ENCODE assay signal across 8 mouse cellular contexts in genomic region chr2:128324256-128325096, GRCm38 (mm10).
DNase-seq lines count a peak whose midpoint lies in the region; ATAC-seq and TF ChIP-seq lines count a peak whose summit lies in the region.

No protein-coding gene starts in this region.

- POLR2A ChIA-PET in Patski (lab: Charles Lee), result interaction anchor here (0.5 to 0.6 kb wide), 2 partner anchors 11 to 495 kb away, joined by 3 to 4 read pairs; no protein-coding TSS in a partner anchor

- CTCF ChIA-PET in Patski (lab: Charles Lee), result interaction anchor here (1.1 kb wide), 1 partner anchor 11 kb away, joined by 3 read pairs; no protein-coding TSS in a partner anchor

- peaks cover 3% of the 10 kb centered on the region for H3K79me2 ChIP-seq in myocyte (ENCODE audit: control insufficient read depth, insufficient read depth)

- intact Hi-C loops in gastrocnemius, postnatal 14 days (cut with DNase I; ENCODE audit: low total_unique reads), result no loop called here

- H3K4me3 ChIP-seq in hindbrain, embryonic 10.5 days, result no peak overlapping the region
- H3K4me3 ChIP-seq in hindbrain, embryonic 11.5 days (ENCODE audit: low read depth, low read length), result no peak overlapping the region
- no peak overlapping the region for H3K4me3 ChIP-seq in intestine, embryonic 14.5 days (ENCODE audit: low read depth, low read length)
- no peak overlapping the region for H3K4me3 ChIP-seq in myocyte

- H3K9me3 ChIP-seq in hindbrain, embryonic 10.5 days, result no peaks in the 10 kb centered on the region
- H3K9me3 ChIP-seq in hindbrain, embryonic 11.5 days (ENCODE audit: control insufficient read depth, low read length), result no peaks in the 10 kb centered on the region
- no peaks in the 10 kb centered on the region for H3K9me3 ChIP-seq in intestine, embryonic 14.5 days (ENCODE audit: control insufficient read depth, low read length)

- 0 out of 2 replicates have a peak, but pooled peaks cover 3% of the 10 kb centered on the region for H3K27me3 ChIP-seq in hindbrain, embryonic 10.5 days (ENCODE audit: insufficient read depth, poor library complexity, severe bottlenecking)
- H3K27me3 ChIP-seq in hindbrain, embryonic 11.5 days (ENCODE audit: control insufficient read depth, insufficient read depth, low read length), result no peaks in the 10 kb centered on the region
- H3K27me3 ChIP-seq in Patski (no peaks in the 10 kb centered on the region), myocyte (ENCODE audit: control insufficient read depth, insufficient read depth, insufficient read length) (no peaks in the 10 kb centered on the region)
- no peaks in the 10 kb centered on the region for H3K27me3 ChIP-seq in intestine, embryonic 14.5 days (replicated peaks; ENCODE audit: control insufficient read depth, insufficient read depth, low read length)

- in situ Hi-C loops in Patski (cut with MboI; ENCODE audit: low pct_unique_long_range_greater_than_20kb), result no loop called here

- peak; percentile 35 for DNase-seq in hindbrain, embryonic 10.5 days (ENCODE audit: low spot score)
- DNase-seq in hindbrain, embryonic 11.5 days (ENCODE audit: low spot score), result no peak
- peak; percentile 55 for DNase-seq in Patski (ENCODE audit: low read depth, low spot score)
- DNase-seq in gastrocnemius, postnatal 14 days, result peak; percentile 81
- peak; percentile 76 for DNase-seq in intestine, embryonic 14.5 days (ENCODE audit: low spot score)
- no peak for DNase-seq in cerebellum, adult 18-20 months

- peak overlapping the region; percentile 56; the same call in 1 of the 2 replicates for H3K27ac ChIP-seq in hindbrain, embryonic 10.5 days
- H3K27ac ChIP-seq in hindbrain, embryonic 11.5 days (ENCODE audit: low read depth, low read length), result no peak overlapping the region
- peak overlapping the region; percentile 24 for H3K27ac ChIP-seq in intestine, embryonic 14.5 days (ENCODE audit: low read depth)

- no peak for TF ChIP-seq CTCF in Patski (IDR thresholded peaks at IDR 0.05)

- no peak overlapping the region for H3K4me2 ChIP-seq in hindbrain, embryonic 11.5 days (replicated peaks; ENCODE audit: low read depth, low read length)
- H3K4me2 ChIP-seq in intestine, embryonic 14.5 days (ENCODE audit: low read length), result peak overlapping the region; percentile 26
- peak overlapping the region; percentile 63 for H3K4me2 ChIP-seq in myocyte (ENCODE audit: low read depth)

- H3ac ChIP-seq in myocyte (ENCODE audit: control insufficient read depth, insufficient read length), result no peak overlapping the region

- peaks cover 29% of the 10 kb centered on the region for H3K4me1 ChIP-seq in hindbrain, embryonic 10.5 days (replicated peaks)
- 0 out of 2 replicates have a peak, but pooled peaks cover 3% of the 10 kb centered on the region for H3K4me1 ChIP-seq in hindbrain, embryonic 11.5 days (replicated peaks; ENCODE audit: control insufficient read depth, insufficient read depth, low read length)
- peaks cover 13% of the 10 kb centered on the region for H3K4me1 ChIP-seq in intestine, embryonic 14.5 days (replicated peaks; ENCODE audit: control insufficient read depth, insufficient read depth, low read length)

- H3K36me3 ChIP-seq in hindbrain, embryonic 10.5 days, result no peaks in the 10 kb centered on the region
- no peaks in the 10 kb centered on the region for H3K36me3 ChIP-seq in hindbrain, embryonic 11.5 days (ENCODE audit: control insufficient read depth, insufficient read depth, low read length)
- H3K36me3 ChIP-seq in intestine, embryonic 14.5 days (ENCODE audit: control insufficient read depth, insufficient read depth, low read length), result no peaks in the 10 kb centered on the region
- H3K36me3 ChIP-seq in myocyte (ENCODE audit: control insufficient read depth, insufficient read depth), result no peaks in the 10 kb centered on the region

- WGBS in hindbrain, embryonic 10.5 days, result 47% methylated on average over 13 of the region's 13 CpGs
- 42% methylated on average over 13 of the region's 13 CpGs for WGBS in hindbrain, embryonic 11.5 days
- 17% methylated on average over 13 of the region's 13 CpGs for WGBS in intestine, embryonic 14.5 days

- no peak for ATAC-seq in hindbrain, embryonic 11.5 days (ENCODE audit: low FRiP score)
- no peak for ATAC-seq in Patski
- 0 out of 2 replicates have a peak, but pooled peaks have one; percentile 23 for ATAC-seq in intestine, embryonic 14.5 days (replicated peaks; ENCODE audit: low FRiP score, low TSS enrichment, low read depth)
- no peak for ATAC-seq in megakaryocyte, adult 5-6 weeks (ENCODE audit: poor library complexity, severe bottlenecking)

- H3K9ac ChIP-seq in hindbrain, embryonic 11.5 days (ENCODE audit: low read depth, low read length), result no peak overlapping the region
- H3K9ac ChIP-seq in intestine, embryonic 14.5 days (ENCODE audit: low read length), result no peak overlapping the region

- TF ChIP-seq POLR2A in myocyte (IDR thresholded peaks at IDR 0.05; ENCODE audit: insufficient read length, low read depth), result no peak

TF ChIP-seq in myocyte, 11 proteins besides CTCF, POLR2A, EP300 and RAD21:
- peak; percentile 34 for TF ChIP-seq TCF12 (IDR thresholded peaks at IDR 0.05; ENCODE audit: insufficient read depth, poor library complexity, severe bottlenecking)
- peak; percentile 66 to 97 (median 97) for TF ChIP-seq MYOD1 (IDR thresholded peaks at IDR 0.05; ENCODE audit: control insufficient read depth in 1 of 3, insufficient read length in 2 of 3, low read depth in 2 of 3)
- peak; percentile 22 for TF ChIP-seq REST (IDR thresholded peaks at IDR 0.05; ENCODE audit: insufficient read depth, insufficient read length)
- peak; percentile 49 for TF ChIP-seq TCF3 (IDR thresholded peaks at IDR 0.05; ENCODE audit: insufficient read length, low read depth)
- TF ChIP-seq MYOG (IDR thresholded peaks at IDR 0.05; ENCODE audit: control insufficient read depth in 1 of 3, insufficient read depth in 1 of 3, insufficient read length in 2 of 3, low read depth in 2 of 3), result peak; percentile 87 to 96 (median 92)
- TF ChIP-seq CEBPB (IDR thresholded peaks at IDR 0.05; ENCODE audit: insufficient read depth, poor library complexity, severe bottlenecking), result no peak
- TF ChIP-seq E2F4 (IDR thresholded peaks at IDR 0.05; ENCODE audit: insufficient read depth), result no peak

Comparison
In these comparisons a context has a peak if more than half of its experiments do, and no peak if none do; other contexts are left out.
1. DNase-seq: peak in hindbrain, embryonic 10.5 days (single experiment), Patski (single experiment), gastrocnemius, postnatal 14 days (single experiment) and intestine, embryonic 14.5 days (single experiment); none in hindbrain, embryonic 11.5 days (single experiment) and cerebellum, adult 18-20 months (0 of 2).